Mouse (Mus musculus): ENCODE measurements around the gene Pla2g1b.

GRCm38 (mm10) chr5:115483385-115483784 lies 17.3 kb downstream of the Pla2g1b start:
- TF ChIP-seq POLR2A (IDR thresholded peaks at IDR 0.05; ENCODE audit: extremely low read depth, insufficient read depth, low read length) (no peak), CTCF (IDR thresholded peaks at IDR 0.05; ENCODE audit: low read depth, low read length) (no peak)

All from liver, adult 2 months (tissue).